Mouse (Mus musculus): Measurements from ENCODE around the gene Cipc.

Gene Cipc

GRCm38 (mm10) chr12:86931919-86932574 lies 14.8 kb upstream of the Cipc start:
- peak; percentile 54 to 85 for DNase-seq (ENCODE audit: low spot score in 2 of 2)

GRCm38 (mm10) chr12:86932575-86932952 lies 14.3 kb upstream of the Cipc start:
- DNase-seq (ENCODE audit: low spot score in 2 of 2), result peak in 1 of 2 experiments; percentile 73

- no peak for DNase-seq (ENCODE audit: low spot score in 2 of 2)
These were observed 12.1 kb upstream of the Cipc start for GRCm38 (mm10) chr12:86934748-86935147.

GRCm38 (mm10) chr12:86935692-86936282 lies 11.1 kb upstream of the Cipc start:
- DNase-seq (ENCODE audit: low spot score in 2 of 2), result no peak

GRCm38 (mm10) chr12:86936587-86937343 lies 10.1 kb upstream of the Cipc start:
- no peak for DNase-seq (ENCODE audit: low spot score in 2 of 2)

- DNase-seq (ENCODE audit: low spot score in 2 of 2), result no peak
These were observed 8.3 kb upstream of the Cipc start for GRCm38 (mm10) chr12:86938571-86938970.

- DNase-seq (ENCODE audit: low spot score in 2 of 2), result no peak
These were observed 5.7 kb upstream of the Cipc start for GRCm38 (mm10) chr12:86941173-86941572.

GRCm38 (mm10) chr12:86941734-86942486 lies 4.9 kb upstream of the Cipc start:
- no peak for DNase-seq (ENCODE audit: low spot score in 2 of 2)

GRCm38 (mm10) chr12:86943421-86943820 lies 3.4 kb upstream of the Cipc start:
- no peak for DNase-seq (ENCODE audit: low spot score in 2 of 2)

GRCm38 (mm10) chr12:86945126-86945525 lies 1.7 kb upstream of the Cipc start:
- DNase-seq (ENCODE audit: low spot score in 2 of 2), result peak in 1 of 2 experiments; percentile 67

- DNase-seq (ENCODE audit: low spot score in 2 of 2), result no peak
These were observed 502 bp upstream of the Cipc start for GRCm38 (mm10) chr12:86946301-86946781.

- peak in 1 of 2 experiments; percentile 48 for DNase-seq (ENCODE audit: low spot score in 2 of 2)
These were observed 998 bp downstream of the Cipc start for GRCm38 (mm10) chr12:86947681-86948401.

GRCm38 (mm10) chr12:86948627-86949026 lies 1.8 kb downstream of the Cipc start:
- no peak for DNase-seq (ENCODE audit: low spot score in 2 of 2)

- DNase-seq (ENCODE audit: low spot score in 2 of 2), result no peak
These were observed 2.7 kb downstream of the Cipc start for GRCm38 (mm10) chr12:86949501-86949900.

GRCm38 (mm10) chr12:86950161-86950960 lies 3.5 kb downstream of the Cipc start:
- no peak for DNase-seq (ENCODE audit: low spot score in 2 of 2)

- DNase-seq (ENCODE audit: low spot score in 2 of 2), result no peak
These were observed 4.1 kb downstream of the Cipc start for GRCm38 (mm10) chr12:86950961-86951360.

GRCm38 (mm10) chr12:86952331-86952850 lies 5.5 kb downstream of the Cipc start:
- DNase-seq (ENCODE audit: low spot score in 2 of 2), result no peak

- no peak for DNase-seq (ENCODE audit: low spot score in 2 of 2)
These were observed 9.1 kb downstream of the Cipc start for GRCm38 (mm10) chr12:86955894-86956293.

- DNase-seq (ENCODE audit: low spot score in 2 of 2), result no peak
These were observed 11.7 kb downstream of the Cipc start for GRCm38 (mm10) chr12:86958558-86958957.

- DNase-seq (ENCODE audit: low spot score in 2 of 2), result no peak
These were observed 12.8 kb downstream of the Cipc start for GRCm38 (mm10) chr12:86959661-86960060.
